Mouse (Mus musculus) ES-E14 (cell line): ENCODE results near the gene Anks1b.

Source experiments
- MAFK ChIP-seq: IDR thresholded peaks from 2 replicates; pipeline ENCODE4 v1.6.1; 2014; ENCODE audit warnings: mild to moderate bottlenecking, low read depth, low read length, inconsistent platforms; ENCODE audit not compliant: insufficient read depth
- ZNF384 ChIP-seq: IDR thresholded peaks from 2 replicates; pipeline ENCODE4 v1.6.1; 2012; ENCODE audit warnings: low read depth, low read length, inconsistent platforms

GRCm38 (mm10) chr10:90408484-90408883, 535.2 kb downstream of the Anks1b start:
- no peak for TF ChIP-seq ZNF384
- no peak for TF ChIP-seq MAFK
